ENCODE assay signal across 19 mouse cellular contexts in the genomic region with DNA sequence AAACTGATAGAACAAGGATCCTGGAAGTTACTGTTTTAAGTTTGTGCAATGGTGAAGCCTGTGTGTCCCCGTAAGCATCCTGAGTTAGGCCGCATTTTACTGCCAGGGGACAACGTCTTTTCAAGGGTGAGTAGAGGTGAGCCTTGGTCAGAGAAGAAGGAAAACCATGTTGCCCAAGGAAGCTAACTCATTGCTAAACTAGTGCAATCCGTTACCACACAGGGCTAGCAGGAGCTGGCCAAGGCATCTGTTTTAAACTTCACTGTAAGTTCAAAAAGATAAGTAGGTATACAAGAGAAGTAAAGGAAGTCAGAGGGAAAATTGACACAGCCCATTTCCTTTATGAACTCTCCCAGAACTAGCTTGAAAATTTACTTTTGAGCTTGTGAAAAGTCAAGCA.
DNase-seq lines count a peak whose midpoint lies in the region; ATAC-seq lines count a peak whose summit lies in the region.
"Had no signal": no experiment of that assay in that cellular context is flagged by ENCODE, and none has a peak within 500 bp of the region (broad histone marks: within the 10 kb centered on the region; RNA-seq: fewer than 3 reads in every experiment).

No protein-coding gene starts in this region.

- DNase-seq in 416B (ENCODE audit: low read depth): peak; percentile 84
- DNase-seq in adrenal gland, postnatal 25 days: no peak
- DNase-seq in gastrocnemius, adult 18-20 months (ENCODE audit: low spot score): no peak
- DNase-seq in gastrocnemius, postnatal 36 days: no peak
- DNase-seq: adrenal gland, adult 8-10 months; adrenal gland, postnatal 14 days; B cell, adult 2 months; cerebellum, adult 11 months; cerebellum, adult 18-20 months; cerebellum, adult 8-10 months; cerebellum, adult 9-11 months; cerebellum, postnatal 14 days; cerebellum, postnatal 36 days; embryo, embryonic 11 days had no signal

- intact Hi-C loops in gastrocnemius, postnatal 36 days (cut with DNase I): no loop called here

- peak; percentile 50; the same call in 1 of the 2 replicates for ATAC-seq in common myeloid progenitor, adult 5-6 weeks (replicated peaks; ENCODE audit: low read depth, poor library complexity, severe bottlenecking)
- peak; percentile 71 for ATAC-seq in megakaryocyte, adult 5-6 weeks (ENCODE audit: poor library complexity, severe bottlenecking)
- ATAC-seq: activated CD4-positive, CD25-positive, alpha-beta regulatory T cell, adult 4 months; CD4-positive, CD25-positive, alpha-beta regulatory T cell, adult 4 months; Patski had no signal
